Mouse (Mus musculus) naive thymus-derived CD4-positive, alpha-beta T cell, adult 5 months (primary cell): ENCODE data around the gene Olfr215. TPM values are rescaled to one million over a fixed set of nuclear protein-coding genes. Genes with fewer than 3 reads are reported as not detected.

Experiments used
- polyA plus RNA-seq: library from polyadenylated mRNA; unstranded; fragments of 100-300 nt; shearing (Covaris generic); gene quantifications from one replicate; pipeline ENCODE4 v1.2.1, GENCODE M21; 2017

Olfr215 gene
- polyA plus RNA-seq, result 0.11 TPM

DNA sequence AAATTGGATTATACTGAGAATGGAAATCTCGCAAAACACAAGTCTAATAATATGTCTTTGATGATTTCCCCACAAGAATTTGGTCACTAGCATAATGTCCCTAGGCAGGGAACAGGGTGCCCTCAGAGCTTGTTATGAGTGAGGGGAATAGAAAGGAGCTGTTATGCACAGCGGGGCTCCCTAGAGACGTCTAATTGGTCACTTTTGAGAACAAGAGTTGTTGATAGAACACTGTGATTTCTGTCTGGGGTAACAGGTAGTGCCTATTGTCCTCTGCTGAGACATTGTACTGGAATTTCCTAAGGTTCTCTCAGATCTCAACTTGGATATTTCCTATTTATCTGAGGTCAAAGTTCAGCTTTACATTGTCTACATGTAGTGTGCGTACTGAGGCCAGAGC, at the start of gene Olfr215:
Gene Olfr215, minus strand, starts transcription at position 101 of the 400 bp plus-strand sequence.

GRCm38 (mm10) chr6:116628539-116629171, 44.7 kb upstream of the Olfr215 start, which contains the start of gene Zfp422:
Gene Zfp422 (minus strand): TSS chr6:116628999.

DNA sequence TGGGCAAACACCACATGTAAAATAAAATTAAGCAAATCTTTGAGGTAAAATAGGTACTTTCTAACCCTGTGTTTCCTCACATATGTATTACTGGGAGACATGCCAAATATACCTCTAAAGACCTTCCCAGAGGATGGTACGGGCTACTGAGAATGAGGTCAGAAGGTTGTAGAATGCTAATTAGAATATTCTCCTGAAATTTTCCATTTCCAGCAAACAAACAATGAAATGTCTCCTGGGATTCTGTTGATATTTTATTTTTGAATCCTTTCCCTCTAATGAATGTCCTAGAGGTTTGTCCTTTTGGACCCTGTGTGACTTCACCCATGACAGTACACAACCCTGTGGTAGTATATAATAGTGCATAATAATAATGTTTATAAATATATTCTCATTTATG, 30.1 kb downstream of the Olfr215 start, which contains the start of gene Olfr214:
Gene Olfr214, plus strand, starts transcription at position 301 of the 400 bp plus-strand sequence.

GRCm38 (mm10) chr6:116550841-116551240, 33.2 kb downstream of the Olfr215 start, which contains the start of gene Gm5580:
Gene Gm5580 (plus strand): TSS chr6:116551141.

GRCm38 (mm10) chr6:116538156-116538555, 45.8 kb downstream of the Olfr215 start, which contains the start of gene Olfr213:
Gene Olfr213 (plus strand): TSS chr6:116538456.

Other genes with a start within 250 kb of the Olfr215 start
- not detected for gene March8, start 246.2 kb downstream of the Olfr215 start, polyA plus RNA-seq
- not detected for gene Alox5, start 123.0 kb downstream of the Olfr215 start, polyA plus RNA-seq
- not detected for gene Olfr211, start 95.1 kb downstream of the Olfr215 start, polyA plus RNA-seq
- gene Olfr212, start 77.7 kb downstream of the Olfr215 start, polyA plus RNA-seq, result not detected
- gene Olfr213, start 45.7 kb downstream of the Olfr215 start, polyA plus RNA-seq, result not detected
- not detected for gene Gm5580, start 33.1 kb downstream of the Olfr215 start, polyA plus RNA-seq
- gene Olfr214, start 30.0 kb downstream of the Olfr215 start, polyA plus RNA-seq, result not detected
- gene Zfp422, start 44.8 kb upstream of the Olfr215 start, polyA plus RNA-seq, result 21.8 TPM
- gene Depp1, start 66.4 kb upstream of the Olfr215 start, polyA plus RNA-seq, result not detected
- not detected for gene Rassf4, start 89.8 kb upstream of the Olfr215 start, polyA plus RNA-seq
- gene Tmem72, start 132.7 kb upstream of the Olfr215 start, polyA plus RNA-seq, result 0.02 TPM